Mouse (Mus musculus): ENCODE data around the gene Mrpl53. TPM values are rescaled to one million over a fixed set of nuclear protein-coding genes. Genes with fewer than 3 reads are reported as not detected.

The Mrpl53 gene
- polyA plus RNA-seq, 1 experiment: 71.3 TPM

DNA sequence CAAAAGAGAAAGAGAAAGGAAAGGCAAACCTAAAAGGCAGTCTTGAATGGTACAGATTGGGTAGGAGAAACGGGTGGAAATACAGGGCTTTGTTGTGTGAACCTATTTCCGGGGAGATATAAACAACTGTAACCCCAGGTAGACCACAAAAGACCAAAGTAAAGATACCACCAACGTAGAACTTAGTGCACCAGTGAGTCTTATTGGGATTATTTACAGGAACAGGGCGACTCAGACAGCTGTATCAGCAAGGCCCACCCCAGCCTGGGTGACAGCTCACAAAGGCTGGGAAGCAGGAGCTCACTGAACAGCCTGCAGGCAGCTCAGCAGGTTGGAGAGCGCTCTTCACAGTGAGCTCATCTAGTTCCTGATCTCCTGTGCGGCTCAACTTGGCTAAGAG, 12.9 kb upstream of the Mrpl53 start:
- peaks cover 4% of the 10 kb centered on the region for H3K4me1 ChIP-seq (ENCODE audit: control insufficient read depth, insufficient read depth, low read length)
- no peaks in the 10 kb centered on the region for H3K36me3 ChIP-seq (ENCODE audit: control insufficient read depth, insufficient read depth, low read length)
- TF ChIP-seq CTCF (IDR thresholded peaks at IDR 0.05; ENCODE audit: control insufficient read depth, insufficient read depth, insufficient replicate concordance, low read depth, low read length) (no peak), POLR2A (IDR thresholded peaks at IDR 0.05; ENCODE audit: control insufficient read depth, low read depth, low read length) (no peak)
- H3K4me3 ChIP-seq (ENCODE audit: control insufficient read depth, low read depth, low read length): no peak overlapping the region
- H3K27me3 ChIP-seq (ENCODE audit: control insufficient read depth, insufficient read depth, low read length): no peaks in the 10 kb centered on the region
- no peak overlapping the region for H3K27ac ChIP-seq (ENCODE audit: control insufficient read depth, insufficient read depth, low read depth, low read length)

DNA sequence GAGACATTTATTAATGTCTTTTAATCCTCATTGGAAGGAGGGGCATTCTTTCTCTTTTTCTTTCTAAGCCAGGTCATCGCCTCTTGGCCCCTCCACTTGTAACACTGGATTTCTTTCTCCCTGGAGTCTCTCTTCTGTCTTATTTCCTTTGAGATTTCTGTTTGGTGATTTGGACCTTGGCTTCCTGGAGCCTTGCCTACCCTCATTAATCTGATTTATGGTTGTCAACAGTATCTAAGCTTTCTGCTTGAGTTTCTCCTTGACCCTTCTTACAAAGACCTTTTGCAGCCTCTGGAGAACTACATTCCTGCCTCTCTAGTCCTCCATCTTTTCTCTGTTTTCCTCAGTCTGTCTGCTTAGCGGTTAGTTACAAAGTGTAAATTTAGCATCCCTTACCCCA, 10.4 kb upstream of the Mrpl53 start:
- Histone ChIP-seq H3K36me3 (ENCODE audit: control insufficient read depth, insufficient read depth, low read length) (no peaks in the 10 kb centered on the region), H3K4me1 (ENCODE audit: control insufficient read depth, insufficient read depth, low read length) (peaks cover 18% of the 10 kb centered on the region), H3K27ac (ENCODE audit: control insufficient read depth, insufficient read depth, low read depth, low read length) (0 out of 2 replicates have a peak overlapping the region, but pooled peaks have one; percentile 0), H3K4me3 (ENCODE audit: control insufficient read depth, low read depth, low read length) (no peak overlapping the region), H3K27me3 (ENCODE audit: control insufficient read depth, insufficient read depth, low read length) (no peaks in the 10 kb centered on the region)
- TF ChIP-seq POLR2A (IDR thresholded peaks at IDR 0.05; ENCODE audit: control insufficient read depth, low read depth, low read length) (no peak), CTCF (IDR thresholded peaks at IDR 0.05; ENCODE audit: control insufficient read depth, insufficient read depth, insufficient replicate concordance, low read depth, low read length) (no peak)

DNA sequence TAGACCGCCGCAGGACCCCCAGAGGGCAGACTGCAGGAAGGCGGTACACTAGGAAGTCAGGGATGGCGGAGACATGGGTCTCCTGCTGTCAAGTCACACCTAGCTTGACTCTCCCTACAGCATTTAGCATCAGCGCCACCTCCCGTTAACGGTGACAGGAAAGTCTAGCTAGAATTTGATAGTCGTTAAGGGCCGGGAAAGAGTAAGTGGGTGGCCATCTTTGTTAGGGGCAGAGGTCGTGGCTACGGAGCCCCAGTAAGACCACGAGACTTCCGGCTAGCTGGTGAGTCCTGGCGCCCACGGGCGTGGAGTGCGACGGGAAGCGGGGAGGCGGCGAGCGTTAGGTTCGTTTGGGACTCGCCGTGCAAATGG, 7.5 kb upstream of the Mrpl53 start, which contains the start of the genes Ccdc142 and Gm42688:
Gene Ccdc142, plus strand, starts transcription at position 286 of the 372 bp plus-strand sequence.
Gene Gm42688, plus strand, starts transcription at position 302 of the 372 bp plus-strand sequence.
- H3K4me1 ChIP-seq (ENCODE audit: control insufficient read depth, insufficient read depth, low read length): peaks cover 19% of the 10 kb centered on the region
- no peaks in the 10 kb centered on the region for H3K27me3 ChIP-seq (ENCODE audit: control insufficient read depth, insufficient read depth, low read length)
- peak within 1 kb of the TSS; percentile 99 for H3K4me3 ChIP-seq (ENCODE audit: control insufficient read depth, low read depth, low read length)
- H3K36me3 ChIP-seq (ENCODE audit: control insufficient read depth, insufficient read depth, low read length): no peaks in the 10 kb centered on the region
- H3K27ac ChIP-seq (ENCODE audit: control insufficient read depth, insufficient read depth, low read depth, low read length): peak within 1 kb of the TSS; percentile 97
- peak; percentile 93 for TF ChIP-seq POLR2A (IDR thresholded peaks at IDR 0.05; ENCODE audit: control insufficient read depth, low read depth, low read length)
- TF ChIP-seq CTCF (IDR thresholded peaks at IDR 0.05; ENCODE audit: control insufficient read depth, insufficient read depth, insufficient replicate concordance, low read depth, low read length): peak; percentile 30; the same call in 1 of the 2 replicates

DNA sequence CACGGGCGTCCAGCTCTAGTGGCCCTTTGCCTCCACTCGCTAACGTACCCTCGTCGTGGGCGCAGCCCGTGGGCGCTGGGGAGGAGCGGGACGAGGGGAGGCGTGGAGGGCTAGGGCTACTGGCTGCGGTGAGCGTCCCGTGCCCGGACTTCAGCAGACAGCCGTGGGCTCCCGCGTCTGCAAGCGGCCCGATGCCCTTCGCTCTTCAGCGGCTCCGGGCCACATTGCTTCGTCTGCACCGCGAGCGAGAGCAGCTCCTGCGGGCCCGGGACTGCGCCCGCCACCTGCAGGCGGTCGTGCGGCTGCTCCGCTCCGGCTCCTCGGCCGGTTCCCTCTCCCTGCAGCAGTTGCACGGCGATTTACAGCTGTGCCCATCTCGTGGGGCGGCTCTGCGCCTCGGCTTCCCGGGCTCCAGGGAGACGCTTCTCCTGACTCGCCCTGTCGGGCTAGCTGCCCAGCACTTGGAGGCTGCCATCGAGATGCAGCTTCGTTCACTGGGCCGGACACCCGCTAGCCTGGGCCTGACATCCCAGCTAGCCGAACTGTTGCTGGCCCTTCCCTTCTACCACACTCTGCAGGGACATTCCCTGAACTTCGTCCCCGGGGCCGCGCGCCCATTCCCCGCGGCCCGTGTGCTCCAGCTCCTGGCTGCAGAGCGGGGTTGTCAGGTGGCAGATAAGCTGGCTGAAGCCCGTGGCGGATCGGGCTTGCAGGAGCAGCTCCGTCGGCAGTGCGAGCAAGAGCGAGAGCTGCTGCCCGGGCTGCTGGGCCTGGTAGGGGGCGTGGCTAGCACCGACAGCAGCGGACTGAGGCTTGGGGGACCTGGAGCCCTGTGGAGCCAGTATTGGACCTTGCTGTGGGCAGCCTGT, 6.9 kb upstream of the Mrpl53 start:
- Histone ChIP-seq H3K36me3 (ENCODE audit: control insufficient read depth, insufficient read depth, low read length) (no peaks in the 10 kb centered on the region), H3K4me1 (ENCODE audit: control insufficient read depth, insufficient read depth, low read length) (peaks cover 19% of the 10 kb centered on the region), H3K27ac (ENCODE audit: control insufficient read depth, insufficient read depth, low read depth, low read length) (peak overlapping the region; percentile 97), H3K27me3 (ENCODE audit: control insufficient read depth, insufficient read depth, low read length) (no peaks in the 10 kb centered on the region), H3K4me3 (ENCODE audit: control insufficient read depth, low read depth, low read length) (peak overlapping the region; percentile 99)
- TF ChIP-seq POLR2A (IDR thresholded peaks at IDR 0.05; ENCODE audit: control insufficient read depth, low read depth, low read length): no peak; the same call in none of the 2 replicates
- TF ChIP-seq CTCF (IDR thresholded peaks at IDR 0.05; ENCODE audit: control insufficient read depth, insufficient read depth, insufficient replicate concordance, low read depth, low read length): no peak; the same call in 1 of the 2 replicates

DNA sequence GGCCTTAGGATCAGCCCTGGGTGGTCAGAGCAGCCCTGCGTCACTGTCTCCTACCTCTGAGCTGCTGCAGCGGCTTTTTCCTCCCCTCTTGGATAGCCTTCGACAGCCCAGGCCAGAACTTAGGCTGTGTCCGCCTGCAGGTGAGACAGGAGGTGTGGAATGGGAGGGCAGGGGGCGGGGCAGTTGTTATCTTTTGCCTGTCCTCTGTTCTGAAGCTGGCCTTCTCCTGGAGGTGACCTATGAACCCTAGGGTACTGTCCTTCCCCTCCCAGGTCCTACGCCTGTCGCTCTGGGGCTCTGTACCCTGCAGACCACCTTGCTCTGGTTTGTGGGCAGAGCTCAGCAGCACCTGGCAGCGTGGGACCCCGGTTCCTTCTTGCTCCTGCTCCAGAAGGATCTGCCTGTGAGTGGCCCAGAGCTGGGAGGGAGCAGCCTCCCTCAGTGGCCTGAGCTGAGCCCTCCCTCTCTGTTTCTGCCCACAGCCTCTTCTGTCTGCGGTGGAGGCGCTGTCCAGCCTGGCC, 5.7 kb upstream of the Mrpl53 start:
- no peak overlapping the region for H3K27ac ChIP-seq (ENCODE audit: control insufficient read depth, insufficient read depth, low read depth, low read length)
- H3K4me3 ChIP-seq (ENCODE audit: control insufficient read depth, low read depth, low read length): peak overlapping the region; percentile 99
- TF ChIP-seq CTCF (IDR thresholded peaks at IDR 0.05; ENCODE audit: control insufficient read depth, insufficient read depth, insufficient replicate concordance, low read depth, low read length) (no peak), POLR2A (IDR thresholded peaks at IDR 0.05; ENCODE audit: control insufficient read depth, low read depth, low read length) (no peak)
- H3K27me3 ChIP-seq (ENCODE audit: control insufficient read depth, insufficient read depth, low read length): no peaks in the 10 kb centered on the region
- H3K4me1 ChIP-seq (ENCODE audit: control insufficient read depth, insufficient read depth, low read length): peaks cover 24% of the 10 kb centered on the region
- no peaks in the 10 kb centered on the region for H3K36me3 ChIP-seq (ENCODE audit: control insufficient read depth, insufficient read depth, low read length)

DNA sequence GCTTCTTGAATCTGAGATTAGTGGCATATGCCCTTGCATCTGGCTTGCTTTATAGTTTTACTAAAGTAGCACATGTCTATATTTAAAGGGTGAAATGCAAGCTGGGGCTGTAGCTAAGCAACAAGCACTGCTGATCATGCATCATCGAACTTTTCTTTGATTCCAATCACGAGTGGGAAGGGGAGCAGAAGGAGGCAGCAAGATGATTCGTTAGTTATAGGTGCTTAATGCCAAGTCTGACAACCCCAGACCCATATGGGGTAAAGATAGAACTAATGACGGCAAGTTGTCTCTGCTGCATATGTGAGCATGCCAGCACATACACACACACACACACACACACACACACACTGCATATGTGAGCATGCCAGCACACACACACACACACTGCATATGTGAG, 4.7 kb upstream of the Mrpl53 start:
- H3K4me1 ChIP-seq (ENCODE audit: control insufficient read depth, insufficient read depth, low read length): peaks cover 24% of the 10 kb centered on the region
- TF ChIP-seq POLR2A (IDR thresholded peaks at IDR 0.05; ENCODE audit: control insufficient read depth, low read depth, low read length) (no peak), CTCF (IDR thresholded peaks at IDR 0.05; ENCODE audit: control insufficient read depth, insufficient read depth, insufficient replicate concordance, low read depth, low read length) (no peak)
- no peaks in the 10 kb centered on the region for H3K27me3 ChIP-seq (ENCODE audit: control insufficient read depth, insufficient read depth, low read length)
- H3K4me3 ChIP-seq (ENCODE audit: control insufficient read depth, low read depth, low read length): no peak overlapping the region
- no peaks in the 10 kb centered on the region for H3K36me3 ChIP-seq (ENCODE audit: control insufficient read depth, insufficient read depth, low read length)
- H3K27ac ChIP-seq (ENCODE audit: control insufficient read depth, insufficient read depth, low read depth, low read length): no peak overlapping the region
